Mouse (Mus musculus) spleen, postnatal 0 days (tissue): ENCODE data around the gene Gm4788. TPM values are rescaled to one million over a fixed set of nuclear protein-coding genes. Genes with fewer than 3 reads are reported as not detected.

ENCODE experiments used
- polyA plus RNA-seq: library from polyadenylated mRNA; unstranded; fragments of >200 nt; fragmentation: Nextera tagmentation; extraction: Ambion mirVana; gene quantifications from 2 replicates; pipeline ENCODE4 v1.2.1, GENCODE M21; 2015

Gm4788 gene
- not detected in 2 replicates for polyA plus RNA-seq

DNA sequence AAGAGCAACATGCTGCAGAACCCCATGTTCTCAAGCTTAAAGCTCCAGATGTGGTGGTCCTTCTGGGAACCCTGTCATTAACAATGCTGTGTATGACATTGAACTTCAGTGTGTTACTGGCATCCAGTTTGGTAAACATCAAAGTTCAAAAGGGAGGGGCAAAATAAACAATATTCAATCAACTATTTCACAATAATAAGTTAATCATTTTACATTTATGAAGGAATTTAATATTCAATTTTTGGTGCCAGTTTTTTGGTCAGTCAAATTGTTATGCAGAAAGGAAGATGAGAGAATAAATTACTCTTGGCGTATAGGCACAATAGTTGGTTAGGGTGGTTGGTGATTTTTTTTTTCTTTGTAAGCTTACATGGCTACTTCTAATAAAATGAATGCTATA lies at the start of gene Gm4788:
Gene Gm4788, minus strand, starts transcription at position 101 of the 400 bp plus-strand sequence.

Other genes with a start within 250 kb of the Gm4788 start
- gene Cfhr1, start 221.0 kb downstream of the Gm4788 start, polyA plus RNA-seq, result 0.06 TPM in 1 of 2 replicates, not detected in the other
- gene Cfhr2, start 77.5 kb upstream of the Gm4788 start, polyA plus RNA-seq, result 0.08 and 0.17 TPM in 2 replicates